Mouse (Mus musculus) neural tube, embryonic 12.5 days (tissue): ENCODE data around the gene Cilp. TPM values are rescaled to one million over a fixed set of nuclear protein-coding genes. Genes with fewer than 3 reads are reported as not detected.

ENCODE experiments used
- ATAC-seq: fragments of 200-750 bp; cut with Nextera tagmentation; 2 replicates; pipeline ENCODE4 v1.8.0; 2017; ENCODE audit warnings: low read depth, mild to moderate bottlenecking, moderate TSS enrichment, moderate library complexity; ENCODE audit not compliant: low FRiP score
- H3K27ac ChIP-seq: fragments of 300-500 bp; sonication (generic); 2 replicates; pipeline ENCODE4 v1.5.1; 2016
- H3K27me3 ChIP-seq: fragments of 300-500 bp; sonication (generic); replicated peaks from 2 replicates; pipeline ENCODE4 v1.6.1; 2016; ENCODE audit warnings: mild to moderate bottlenecking
- H3K36me3 ChIP-seq: fragments of 300-500 bp; sonication (generic); 2 replicates; pipeline ENCODE4 v1.6.1; 2016; ENCODE audit warnings: mild to moderate bottlenecking
- H3K4me1 ChIP-seq: fragments of 300-500 bp; sonication (generic); 2 replicates; pipeline ENCODE4 v1.6.1; 2016
- H3K4me2 ChIP-seq: fragments of 300-500 bp; sonication (generic); replicated peaks from 2 replicates; pipeline ENCODE4 v1.6.1; 2016; ENCODE audit warnings: mild to moderate bottlenecking
- H3K4me3 ChIP-seq: fragments of 300-500 bp; sonication (generic); 2 replicates; pipeline ENCODE4 v1.5.1; 2016
- H3K9ac ChIP-seq: fragments of 300-500 bp; sonication (generic); 2 replicates; pipeline ENCODE4 v1.6.1; 2016; ENCODE audit warnings: mild to moderate bottlenecking
- H3K9me3 ChIP-seq: fragments of 300-500 bp; sonication (generic); 2 replicates; pipeline ENCODE4 v1.6.1; 2016; ENCODE audit warnings: mild to moderate bottlenecking
- WGBS: fragments of 180-500 bp; shearing (Covaris S2); methylation state at CpG from one replicate; pipeline ENCODE4 v1.1.7; 2016; 5-methylcytosine and 5-hydroxymethylcytosine counted together
- polyA plus RNA-seq: library from polyadenylated mRNA; unstranded; fragments of >200 nt; fragmentation: Nextera tagmentation; extraction: Ambion mirVana; gene quantifications from 2 replicates; pipeline ENCODE4 v1.2.1, GENCODE M21; 2016

The Cilp gene
- polyA plus RNA-seq, 1 experiment from 2014 or later: 0.33 TPM

GRCm38 (mm10) chr9:65237616-65238015, 27.4 kb upstream of the Cilp start:
- Histone ChIP-seq H3K27ac (no peak overlapping the region), H3K9ac (no peak overlapping the region), H3K4me2 (no peak overlapping the region), H3K4me1 (peaks cover 8% of the 10 kb centered on the region), H3K4me3 (no peak overlapping the region), H3K9me3 (no peaks in the 10 kb centered on the region), H3K27me3 (no peaks in the 10 kb centered on the region), H3K36me3 (no peaks in the 10 kb centered on the region; the same call in 1 of the 2 replicates)
- WGBS: 81% methylated on average over 11 of the region's 11 CpGs
- no peak for ATAC-seq

GRCm38 (mm10) chr9:65238191-65238760, 26.7 kb upstream of the Cilp start:
- WGBS: 44% methylated on average over 13 of the region's 13 CpGs
- ATAC-seq: no peak
- no peak overlapping the region for H3K9ac ChIP-seq
- peaks cover 13% of the 10 kb centered on the region for H3K4me1 ChIP-seq
- no peak overlapping the region for H3K4me2 ChIP-seq
- no peaks in the 10 kb centered on the region; the same call in 1 of the 2 replicates for H3K36me3 ChIP-seq
- no peak overlapping the region for H3K27ac ChIP-seq
- H3K27me3 ChIP-seq: no peaks in the 10 kb centered on the region
- H3K4me3 ChIP-seq: no peak overlapping the region
- no peaks in the 10 kb centered on the region for H3K9me3 ChIP-seq

DNA sequence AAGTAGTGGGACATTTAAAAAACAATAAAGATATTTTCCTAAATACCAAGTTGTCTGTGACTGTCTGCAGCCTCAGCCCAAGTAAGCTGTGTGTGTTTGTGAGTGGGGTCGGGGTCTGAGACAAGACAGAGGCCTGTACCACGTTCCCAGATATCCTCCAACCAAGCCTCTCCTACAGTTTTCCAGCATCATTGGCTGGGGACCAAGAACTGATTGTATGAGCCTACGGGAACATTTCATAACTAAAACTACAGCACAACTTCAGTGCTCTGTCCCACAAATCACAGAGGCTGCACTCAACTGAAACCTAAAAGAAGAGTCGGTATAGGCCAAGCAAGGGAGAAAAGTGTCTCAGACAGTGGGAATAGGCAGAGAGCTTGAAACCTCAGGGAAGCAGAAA, 25.8 kb upstream of the Cilp start:
- Histone ChIP-seq H3K27ac (no peak overlapping the region), H3K9ac (no peak overlapping the region), H3K36me3 (no peaks in the 10 kb centered on the region; the same call in 1 of the 2 replicates), H3K27me3 (no peaks in the 10 kb centered on the region), H3K9me3 (no peaks in the 10 kb centered on the region), H3K4me1 (peaks cover 21% of the 10 kb centered on the region), H3K4me3 (no peak overlapping the region), H3K4me2 (no peak overlapping the region)
- WGBS: 98% methylated on average over 4 of the region's 4 CpGs
- ATAC-seq: no peak

DNA sequence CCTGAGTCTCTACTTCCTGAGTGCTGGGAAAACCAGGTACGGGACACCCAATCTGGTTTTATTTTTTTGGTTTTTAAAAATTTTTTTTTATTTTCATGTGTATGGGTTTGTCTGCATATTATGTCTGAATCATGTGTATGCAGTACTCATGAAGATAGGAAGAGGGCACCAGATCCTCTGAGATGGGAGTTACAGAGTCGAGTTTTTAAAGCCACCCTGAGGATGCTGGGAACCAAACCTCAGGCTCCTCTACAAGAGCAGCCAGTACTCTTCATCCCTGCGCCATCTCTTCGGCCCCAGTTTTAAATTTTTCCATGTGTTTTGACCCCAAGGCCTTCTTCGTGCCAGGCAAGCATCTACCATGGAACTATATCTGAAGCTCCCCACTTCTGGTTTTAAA, 25.2 kb upstream of the Cilp start:
- Histone ChIP-seq H3K27me3 (no peaks in the 10 kb centered on the region), H3K27ac (no peak overlapping the region), H3K4me2 (no peak overlapping the region), H3K4me1 (peaks cover 25% of the 10 kb centered on the region), H3K4me3 (no peak overlapping the region), H3K9ac (no peak overlapping the region), H3K36me3 (no peaks in the 10 kb centered on the region; the same call in 1 of the 2 replicates), H3K9me3 (no peaks in the 10 kb centered on the region)
- 88% methylated on average over 5 of the region's 5 CpGs for WGBS
- ATAC-seq: no peak

- Histone ChIP-seq H3K9ac (no peak overlapping the region), H3K36me3 (no peaks in the 10 kb centered on the region; the same call in 1 of the 2 replicates), H3K4me3 (no peak overlapping the region), H3K4me2 (no peak overlapping the region), H3K4me1 (peaks cover 25% of the 10 kb centered on the region), H3K9me3 (no peaks in the 10 kb centered on the region), H3K27me3 (no peaks in the 10 kb centered on the region), H3K27ac (no peak overlapping the region)
- ATAC-seq: no peak
- 86% methylated on average over 3 of the region's 3 CpGs for WGBS
Observed at GRCm38 (mm10) chr9:65240587-65240986, 24.4 kb upstream of the Cilp start.

DNA sequence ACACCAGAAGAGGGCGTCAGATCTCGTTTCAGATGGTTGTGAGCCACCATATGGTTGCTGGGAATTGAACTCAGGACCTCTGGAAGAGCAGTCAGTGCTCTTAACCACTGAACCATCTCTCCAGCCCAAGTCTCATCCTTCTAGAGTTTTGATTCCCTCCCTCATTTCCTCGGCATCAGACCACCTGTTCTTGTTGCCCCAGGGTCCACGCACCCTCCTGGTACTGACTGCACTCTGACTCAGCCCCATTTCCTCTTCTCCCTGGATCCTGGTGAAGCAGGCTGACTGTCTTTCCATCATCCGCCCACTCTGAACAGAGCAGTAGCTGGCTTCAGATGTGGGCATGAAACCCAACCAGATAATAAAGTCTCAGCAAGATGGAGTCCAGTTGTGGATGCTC, 23.0 kb upstream of the Cilp start:
- H3K27ac ChIP-seq: no peak overlapping the region
- WGBS: 73% methylated on average over 5 of the region's 5 CpGs
- no peaks in the 10 kb centered on the region for H3K9me3 ChIP-seq
- no peak for ATAC-seq
- peaks cover 25% of the 10 kb centered on the region for H3K4me1 ChIP-seq
- no peak overlapping the region for H3K9ac ChIP-seq
- no peak overlapping the region for H3K4me3 ChIP-seq
- H3K4me2 ChIP-seq: no peak overlapping the region
- H3K27me3 ChIP-seq: no peaks in the 10 kb centered on the region
- H3K36me3 ChIP-seq: no peaks in the 10 kb centered on the region

GRCm38 (mm10) chr9:65243249-65243648, 21.7 kb upstream of the Cilp start:
- WGBS: 46% methylated on average over 4 of the region's 4 CpGs
- Histone ChIP-seq H3K9me3 (no peaks in the 10 kb centered on the region), H3K27ac (no peak overlapping the region), H3K4me3 (no peak overlapping the region), H3K27me3 (no peaks in the 10 kb centered on the region), H3K9ac (no peak overlapping the region), H3K4me2 (no peak overlapping the region), H3K4me1 (peaks cover 19% of the 10 kb centered on the region), H3K36me3 (no peaks in the 10 kb centered on the region)
- no peak for ATAC-seq

GRCm38 (mm10) chr9:65244036-65244806, 20.8 kb upstream of the Cilp start:
- Histone ChIP-seq H3K4me3 (no peak overlapping the region), H3K9me3 (no peaks in the 10 kb centered on the region), H3K36me3 (no peaks in the 10 kb centered on the region), H3K27me3 (no peaks in the 10 kb centered on the region), H3K9ac (no peak overlapping the region), H3K27ac (no peak overlapping the region), H3K4me1 (peaks cover 17% of the 10 kb centered on the region), H3K4me2 (no peak overlapping the region)
- WGBS: 55% methylated on average over 9 of the region's 9 CpGs
- no peak for ATAC-seq

DNA sequence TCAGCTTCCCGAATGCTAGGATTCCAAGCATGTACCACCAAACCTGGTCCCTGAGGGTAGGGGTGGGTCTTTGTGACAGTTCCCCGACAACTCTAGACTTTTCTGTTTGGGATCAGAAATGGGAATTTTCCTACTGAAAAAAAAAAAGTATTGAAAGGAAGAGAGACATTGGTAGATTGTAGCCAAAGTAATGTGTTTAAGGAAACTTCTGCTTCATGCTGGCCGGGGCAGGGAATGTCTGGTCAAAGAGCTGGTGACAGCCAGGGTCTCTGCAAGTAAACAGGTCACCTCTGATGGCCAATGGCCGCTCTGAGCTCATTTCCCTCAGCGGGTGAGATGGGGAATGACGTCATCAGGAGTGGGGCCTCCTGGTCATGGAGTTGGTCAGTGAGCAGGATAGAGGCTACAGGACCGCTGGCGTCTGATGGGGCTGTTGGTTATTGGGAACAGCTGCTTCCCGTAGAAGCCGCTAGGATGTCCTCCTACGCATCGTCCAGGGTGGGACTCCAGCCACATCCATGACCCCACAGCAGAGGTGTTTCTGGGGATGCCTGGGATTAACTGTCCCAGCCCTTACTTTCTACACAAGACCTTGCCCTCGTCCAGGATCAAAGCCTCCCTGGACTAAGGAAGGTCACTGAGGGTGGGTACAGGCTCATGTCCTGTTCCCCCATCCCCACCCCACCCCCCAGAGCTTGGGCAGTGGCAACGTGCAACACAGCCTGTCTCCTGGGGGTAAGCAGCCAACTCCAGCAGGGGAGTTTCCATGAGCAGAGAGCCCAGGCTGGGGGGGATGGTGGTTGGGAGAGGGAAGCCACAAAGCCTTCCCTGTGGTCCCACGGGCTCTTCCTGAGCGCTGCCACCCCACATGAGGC, 17.2 kb upstream of the Cilp start:
- Histone ChIP-seq H3K4me1 (peaks cover 17% of the 10 kb centered on the region), H3K9me3 (no peaks in the 10 kb centered on the region), H3K27me3 (no peaks in the 10 kb centered on the region), H3K9ac (no peak overlapping the region), H3K27ac (no peak overlapping the region), H3K36me3 (no peaks in the 10 kb centered on the region), H3K4me2 (no peak overlapping the region), H3K4me3 (no peak overlapping the region)
- no peak for ATAC-seq
- 80% methylated on average over 16 of the region's 16 CpGs for WGBS

DNA sequence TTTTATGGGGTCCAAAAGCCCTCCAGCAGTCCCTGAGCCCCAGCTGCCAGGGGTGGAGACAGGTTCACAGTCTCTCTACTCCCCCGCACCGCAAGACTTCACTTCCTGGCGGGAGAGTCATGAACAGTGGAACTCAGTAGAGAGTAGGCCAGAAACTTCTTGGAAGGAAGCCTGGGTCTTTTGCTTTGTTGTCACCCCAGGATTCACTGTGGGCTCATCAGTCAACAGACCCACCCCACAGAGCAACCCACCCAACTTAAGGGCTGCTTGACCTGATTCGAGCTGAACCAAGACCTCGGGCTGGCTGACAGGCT, 16.6 kb upstream of the Cilp start:
- Histone ChIP-seq H3K4me2 (no peak overlapping the region), H3K36me3 (no peaks in the 10 kb centered on the region), H3K9me3 (no peaks in the 10 kb centered on the region), H3K27ac (no peak overlapping the region), H3K4me1 (peaks cover 11% of the 10 kb centered on the region), H3K4me3 (no peak overlapping the region), H3K27me3 (no peaks in the 10 kb centered on the region), H3K9ac (no peak overlapping the region)
- no peak for ATAC-seq
- WGBS: 93% methylated on average over 5 of the region's 5 CpGs

DNA sequence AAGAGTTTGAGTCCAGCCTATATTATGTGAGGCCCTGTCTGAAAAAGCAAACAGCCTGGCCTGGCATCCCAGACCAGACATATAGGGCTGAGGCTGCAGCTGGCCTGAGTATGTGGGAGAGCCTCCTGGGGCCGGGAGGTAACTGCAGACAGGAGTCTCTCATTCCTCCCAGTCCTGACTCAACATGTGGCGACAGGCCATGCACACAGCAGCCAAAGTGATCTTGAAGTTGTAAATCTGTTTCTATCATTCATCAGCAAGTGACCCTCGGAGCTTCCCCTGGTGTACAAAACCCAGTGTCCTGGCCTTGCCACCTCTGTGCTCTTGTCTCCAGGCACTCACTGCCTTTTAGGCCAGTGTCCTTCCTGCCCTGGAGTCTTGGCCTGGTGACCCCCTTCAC, 13.0 kb upstream of the Cilp start:
- H3K36me3 ChIP-seq: no peaks in the 10 kb centered on the region
- 82% methylated on average over 3 of the region's 3 CpGs for WGBS
- no peak for ATAC-seq

GRCm38 (mm10) chr9:65255906-65256600, 8.9 kb upstream of the Cilp start:
- H3K9me3 ChIP-seq: no peaks in the 10 kb centered on the region
- ATAC-seq: no peak
- no peaks in the 10 kb centered on the region for H3K4me1 ChIP-seq
- 0 out of 2 replicates have a peak overlapping the region, but pooled peaks have one; percentile 3 for H3K4me3 ChIP-seq
- H3K27ac ChIP-seq: no peak overlapping the region
- H3K4me2 ChIP-seq: no peak overlapping the region
- H3K36me3 ChIP-seq: no peaks in the 10 kb centered on the region
- WGBS: 61% methylated on average over 11 of the region's 11 CpGs
- H3K27me3 ChIP-seq: no peaks in the 10 kb centered on the region
- H3K9ac ChIP-seq: no peak overlapping the region

More for the DNA sequence above, 13.0 kb upstream of the Cilp start:
- Histone ChIP-seq H3K4me3 (no peak overlapping the region), H3K27me3 (no peaks in the 10 kb centered on the region), H3K27ac (no peak overlapping the region), H3K4me2 (no peak overlapping the region), H3K9ac (no peak overlapping the region), H3K9me3 (no peaks in the 10 kb centered on the region), H3K4me1 (no peaks in the 10 kb centered on the region)
